Mouse (Mus musculus): ENCODE data around the gene Cblb. TPM values are rescaled to one million over a fixed set of nuclear protein-coding genes. Genes with fewer than 3 reads are reported as not detected.

Gene Cblb
- polyA plus RNA-seq, 1 experiment from 2014 or later: 19.8 TPM

DNA sequence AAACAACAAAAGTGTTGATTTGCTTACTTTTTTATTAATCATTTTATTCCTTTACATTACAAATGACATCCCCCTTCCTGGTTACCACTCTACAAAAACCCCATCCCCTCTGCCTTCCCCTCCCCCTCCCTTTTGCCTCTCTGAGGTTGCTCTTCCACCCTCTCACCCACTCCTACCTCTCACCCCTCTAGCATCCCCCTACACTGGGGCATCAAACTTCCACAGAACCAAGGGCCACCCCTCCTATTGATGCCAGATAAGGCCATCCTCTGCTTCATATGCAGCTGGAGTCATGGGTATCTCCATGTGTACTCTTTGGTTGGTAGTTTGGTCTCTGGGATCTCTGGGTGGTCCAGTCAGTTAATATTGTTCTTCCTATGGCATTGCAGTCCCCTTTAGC, 93.9 kb downstream of the Cblb start:
- DNase-seq: no peak
- no peak for TF ChIP-seq CTCF (IDR thresholded peaks at IDR 0.05; ENCODE audit: low read depth)
- no peak overlapping the region for H3K4me2 ChIP-seq
- no peak overlapping the region for H3K4me3 ChIP-seq (ENCODE audit: low read depth, low read length)
- ATAC-seq (ENCODE audit: insufficient read depth): no peak
- H3K27me3 ChIP-seq (ENCODE audit: insufficient read depth, low read length): no peaks in the 10 kb centered on the region
- H3K9me3 ChIP-seq (ENCODE audit: low read depth, low read length): no peaks in the 10 kb centered on the region
- no peaks in the 10 kb centered on the region for H3K4me1 ChIP-seq (ENCODE audit: insufficient read depth)
- no peak overlapping the region for H3K27ac ChIP-seq (ENCODE audit: low read depth)
- no peak overlapping the region for H3K9ac ChIP-seq
- H3K36me3 ChIP-seq (ENCODE audit: insufficient read depth): peaks cover 3% of the 10 kb centered on the region; the same call in 1 of the 2 replicates

DNA sequence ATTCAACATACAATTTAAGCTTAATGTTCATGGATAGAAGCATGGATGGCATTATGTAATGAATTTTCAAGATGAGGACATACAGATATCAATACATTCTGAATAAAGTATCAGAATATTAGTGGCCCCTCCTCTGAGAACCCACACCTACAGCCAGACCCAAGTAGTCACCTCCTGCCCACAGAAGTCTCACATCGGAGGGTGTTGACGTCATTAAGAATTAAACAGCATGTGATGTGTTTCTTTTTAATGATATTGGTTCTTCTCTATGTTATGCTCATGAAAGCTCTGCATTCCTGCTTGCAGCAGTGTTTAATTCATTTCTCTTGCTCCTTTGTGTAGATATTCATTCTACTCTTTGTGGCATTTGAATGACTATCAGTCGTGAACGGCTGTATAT, 94.9 kb downstream of the Cblb start:
- Histone ChIP-seq H3K27ac (ENCODE audit: low read depth) (no peak overlapping the region), H3K27me3 (ENCODE audit: insufficient read depth, low read length) (no peaks in the 10 kb centered on the region), H3K4me1 (ENCODE audit: insufficient read depth) (no peaks in the 10 kb centered on the region), H3K9me3 (ENCODE audit: low read depth, low read length) (no peaks in the 10 kb centered on the region), H3K4me2 (no peak overlapping the region), H3K36me3 (ENCODE audit: insufficient read depth) (peaks cover 4% of the 10 kb centered on the region; the same call in 1 of the 2 replicates), H3K9ac (no peak overlapping the region), H3K4me3 (ENCODE audit: low read depth, low read length) (no peak overlapping the region)
- DNase-seq (no peak), ATAC-seq (ENCODE audit: insufficient read depth) (no peak)
- no peak for TF ChIP-seq CTCF (IDR thresholded peaks at IDR 0.05; ENCODE audit: low read depth)
- whole genome bisulfite sequencing: 93% methylated on average over 4 of the region's 4 CpGs

DNA sequence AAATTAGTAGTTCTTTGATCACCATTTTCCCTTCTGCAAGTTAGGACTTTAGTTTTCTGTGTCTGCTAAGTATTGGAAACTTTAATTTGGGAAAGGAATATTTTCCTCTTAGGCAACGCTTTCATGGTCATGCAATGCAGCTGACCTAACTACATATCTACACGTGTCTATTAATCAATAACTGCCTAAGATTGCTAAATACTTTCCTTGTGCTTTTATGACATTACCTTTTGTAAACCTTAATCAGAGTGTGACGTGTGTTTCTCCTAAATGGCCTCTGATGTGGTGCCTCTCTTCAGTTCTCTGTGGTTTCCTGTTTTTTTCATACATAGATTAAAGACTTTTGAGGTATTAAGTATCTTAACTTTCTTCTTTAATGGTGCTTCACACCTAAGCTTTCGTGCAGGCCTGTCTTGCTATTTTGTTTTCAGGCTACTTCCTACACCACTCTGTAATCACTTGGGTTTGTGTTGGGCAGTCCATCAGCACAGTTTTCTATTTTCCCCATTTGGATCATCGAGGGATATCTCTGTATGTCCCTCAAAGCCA, 98.4 kb downstream of the Cblb start:
- Histone ChIP-seq H3K36me3 (ENCODE audit: insufficient read depth) (peaks cover 6% of the 10 kb centered on the region; the same call in 1 of the 2 replicates), H3K4me1 (ENCODE audit: insufficient read depth) (no peaks in the 10 kb centered on the region), H3K27me3 (ENCODE audit: insufficient read depth, low read length) (no peaks in the 10 kb centered on the region), H3K9me3 (ENCODE audit: low read depth, low read length) (no peaks in the 10 kb centered on the region), H3K27ac (ENCODE audit: low read depth) (no peak overlapping the region), H3K9ac (no peak overlapping the region), H3K4me3 (ENCODE audit: low read depth, low read length) (no peak overlapping the region), H3K4me2 (no peak overlapping the region)
- ATAC-seq (ENCODE audit: insufficient read depth) (no peak), DNase-seq (no peak)
- WGBS: 71% methylated on average over 5 of the region's 5 CpGs
- no peak for TF ChIP-seq CTCF (IDR thresholded peaks at IDR 0.05; ENCODE audit: low read depth)

DNA sequence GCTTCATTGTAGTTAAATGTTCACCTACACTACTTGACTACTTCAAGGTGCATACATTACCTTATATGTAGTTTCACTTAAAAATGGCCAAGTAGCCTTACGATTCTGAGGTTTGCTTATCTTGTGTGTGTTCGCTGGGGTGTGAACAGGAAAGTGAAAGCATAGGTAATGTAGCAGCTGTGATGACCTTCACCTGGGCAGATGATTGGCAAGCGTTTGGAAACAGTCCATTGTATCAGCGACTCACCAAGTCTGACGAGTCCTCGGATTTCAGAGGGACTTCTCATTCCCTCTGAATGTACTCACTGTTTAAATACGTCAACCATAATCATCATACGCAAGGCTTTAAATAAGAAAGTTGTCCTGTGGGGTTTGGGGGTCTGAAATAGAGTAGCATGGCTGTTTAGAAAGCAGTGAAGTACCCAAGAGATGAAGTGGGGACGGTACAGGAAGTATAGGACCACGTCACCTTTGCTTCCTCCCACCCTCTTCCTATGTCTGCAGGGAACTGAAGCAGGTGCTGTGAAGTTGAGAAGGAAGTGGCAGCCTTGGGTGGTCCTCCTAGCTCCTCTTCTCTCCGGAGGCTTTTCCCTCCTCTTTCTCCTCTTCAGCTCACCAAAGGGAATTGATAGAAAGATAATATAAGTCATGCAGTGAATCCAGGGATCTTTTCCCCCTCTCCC, 101.9 kb downstream of the Cblb start:
- Histone ChIP-seq H3K4me2 (no peak overlapping the region), H3K36me3 (ENCODE audit: insufficient read depth) (peaks cover 15% of the 10 kb centered on the region; the same call in 1 of the 2 replicates), H3K4me3 (ENCODE audit: low read depth, low read length) (no peak overlapping the region), H3K9me3 (ENCODE audit: low read depth, low read length) (no peaks in the 10 kb centered on the region), H3K9ac (no peak overlapping the region), H3K27ac (ENCODE audit: low read depth) (no peak overlapping the region), H3K4me1 (ENCODE audit: insufficient read depth) (no peaks in the 10 kb centered on the region), H3K27me3 (ENCODE audit: insufficient read depth, low read length) (no peaks in the 10 kb centered on the region)
- ATAC-seq (ENCODE audit: insufficient read depth): no peak
- no peak for TF ChIP-seq CTCF (IDR thresholded peaks at IDR 0.05; ENCODE audit: low read depth)
- no peak for DNase-seq
- WGBS: 76% methylated on average over 11 of the region's 11 CpGs

DNA sequence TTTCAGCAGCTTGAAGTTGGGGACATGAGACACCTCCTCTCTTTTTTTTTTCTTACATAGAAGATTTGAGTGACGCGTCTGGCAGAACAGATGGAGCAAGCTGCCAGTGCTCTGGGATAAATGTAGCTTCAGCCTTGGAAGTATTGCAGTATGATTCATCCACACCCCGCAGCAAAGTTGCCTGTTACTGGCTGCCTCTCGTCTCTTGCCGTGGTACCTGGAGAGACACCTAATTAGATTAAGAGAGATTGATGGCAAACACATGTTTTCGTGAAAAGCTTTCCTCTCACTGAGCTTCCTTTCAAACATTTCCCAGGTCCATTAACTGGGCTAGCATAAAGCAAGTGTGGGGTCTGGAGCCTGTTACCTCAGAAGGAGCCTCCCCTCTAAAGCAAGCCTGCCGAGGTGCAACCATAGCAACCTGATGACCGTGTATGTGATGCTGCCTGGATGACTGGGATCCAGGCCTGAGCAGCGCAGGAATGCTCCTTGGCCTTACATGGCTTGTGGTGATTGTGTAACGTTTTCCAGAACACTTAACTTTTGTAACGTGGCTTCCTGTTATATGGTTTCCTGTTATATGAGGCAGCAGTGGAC, 103.7 kb downstream of the Cblb start:
- Histone ChIP-seq H3K36me3 (ENCODE audit: insufficient read depth) (peaks cover 15% of the 10 kb centered on the region), H3K4me1 (ENCODE audit: insufficient read depth) (no peaks in the 10 kb centered on the region), H3K9me3 (ENCODE audit: low read depth, low read length) (no peaks in the 10 kb centered on the region), H3K9ac (no peak overlapping the region), H3K4me3 (ENCODE audit: low read depth, low read length) (no peak overlapping the region), H3K4me2 (no peak overlapping the region), H3K27me3 (ENCODE audit: insufficient read depth, low read length) (no peaks in the 10 kb centered on the region), H3K27ac (ENCODE audit: low read depth) (no peak overlapping the region)
- TF ChIP-seq CTCF (IDR thresholded peaks at IDR 0.05; ENCODE audit: low read depth): no peak
- 55% methylated on average over 11 of the region's 11 CpGs for WGBS
- no peak for DNase-seq
- ATAC-seq (ENCODE audit: insufficient read depth): no peak

DNA sequence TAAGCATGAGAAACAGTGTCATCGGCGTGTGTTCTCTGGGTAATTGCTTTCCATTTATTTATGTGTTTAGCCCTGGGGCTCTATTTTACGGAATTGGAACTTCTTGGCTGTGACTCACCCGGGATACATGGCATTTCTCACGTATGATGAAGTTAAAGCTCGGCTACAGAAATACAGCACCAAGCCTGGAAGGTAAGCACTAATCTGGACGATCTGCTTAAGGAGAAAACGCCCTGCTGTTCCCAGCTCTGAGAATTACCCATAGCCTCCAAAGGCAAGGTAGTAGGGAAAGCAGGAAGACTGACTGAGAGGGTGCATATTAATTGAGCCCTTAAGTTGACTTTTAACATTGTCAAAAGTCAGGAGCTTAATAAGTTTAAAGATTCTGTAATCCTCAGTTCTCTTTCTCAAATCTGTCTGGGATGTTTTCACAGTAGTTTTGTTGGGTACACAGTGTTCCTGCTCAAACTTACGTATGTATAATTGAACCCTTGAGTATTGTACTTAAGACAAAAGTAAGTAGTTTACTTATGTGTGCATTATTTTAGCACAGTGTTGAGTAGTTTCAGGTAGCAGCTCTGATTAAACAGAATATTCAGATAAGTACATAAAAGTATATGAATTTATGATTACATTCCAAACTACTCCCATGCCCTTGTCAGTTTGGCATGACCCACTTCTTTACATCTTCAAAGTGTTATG, 104.8 kb downstream of the Cblb start:
- Histone ChIP-seq H3K27ac (ENCODE audit: low read depth) (no peak overlapping the region), H3K27me3 (ENCODE audit: insufficient read depth, low read length) (no peaks in the 10 kb centered on the region), H3K4me3 (ENCODE audit: low read depth, low read length) (no peak overlapping the region), H3K9ac (no peak overlapping the region), H3K4me2 (no peak overlapping the region), H3K4me1 (ENCODE audit: insufficient read depth) (no peaks in the 10 kb centered on the region), H3K9me3 (ENCODE audit: low read depth, low read length) (no peaks in the 10 kb centered on the region), H3K36me3 (ENCODE audit: insufficient read depth) (peaks cover 15% of the 10 kb centered on the region)
- TF ChIP-seq CTCF (IDR thresholded peaks at IDR 0.05; ENCODE audit: low read depth): no peak
- DNase-seq (no peak), ATAC-seq (ENCODE audit: insufficient read depth) (no peak)
- 91% methylated on average over 9 of the region's 9 CpGs for WGBS

DNA sequence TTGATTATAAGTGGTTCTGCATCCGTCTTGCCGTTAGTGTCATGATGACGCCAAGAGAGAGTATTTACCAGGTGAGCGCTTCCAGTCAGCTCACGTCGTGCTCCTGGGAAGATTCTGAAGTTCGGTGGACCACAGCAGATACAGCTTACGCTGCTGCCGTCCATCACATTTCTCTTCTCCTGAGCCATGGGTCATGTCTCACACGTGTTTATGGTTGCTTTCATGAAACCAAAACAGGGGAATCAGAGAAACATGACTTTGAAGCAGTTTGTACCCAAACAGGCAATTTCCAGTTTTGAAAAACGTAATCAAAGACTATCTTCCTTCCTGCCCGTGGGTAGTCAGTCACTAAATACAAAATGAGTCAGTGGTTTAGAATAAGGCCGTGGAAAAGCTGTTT, 112.1 kb downstream of the Cblb start:
- DNase-seq (no peak), ATAC-seq (ENCODE audit: insufficient read depth) (no peak)
- H3K27me3 ChIP-seq (ENCODE audit: insufficient read depth, low read length): no peaks in the 10 kb centered on the region
- no peak overlapping the region for H3K27ac ChIP-seq (ENCODE audit: low read depth)
- no peak overlapping the region for H3K9ac ChIP-seq
- H3K4me1 ChIP-seq (ENCODE audit: insufficient read depth): no peaks in the 10 kb centered on the region
- WGBS: 90% methylated on average over 13 of the region's 13 CpGs
- H3K4me2 ChIP-seq: no peak overlapping the region
- H3K9me3 ChIP-seq (ENCODE audit: low read depth, low read length): no peaks in the 10 kb centered on the region
- H3K4me3 ChIP-seq (ENCODE audit: low read depth, low read length): no peak overlapping the region
- TF ChIP-seq CTCF (IDR thresholded peaks at IDR 0.05; ENCODE audit: low read depth): no peak
- peaks cover 42% of the 10 kb centered on the region for H3K36me3 ChIP-seq (ENCODE audit: insufficient read depth)

Data from lung, embryonic 14.5 days (tissue).